Mouse (Mus musculus) skeletal muscle tissue, postnatal 0 days (tissue): ENCODE data around the gene Wdr5. TPM values are rescaled to one million over a fixed set of nuclear protein-coding genes. Genes with fewer than 3 reads are reported as not detected.

Source experiments
- polyA plus RNA-seq: library from polyadenylated mRNA; unstranded; fragments of >200 nt; fragmentation: Nextera tagmentation; extraction: Ambion mirVana; gene quantifications from 2 replicates; pipeline ENCODE4 v1.2.1, GENCODE M21; 2015

Gene Wdr5
- polyA plus RNA-seq: 22.8 and 23.4 TPM in 2 replicates

GRCm38 (mm10) chr2:27514639-27515328 lies at the start of gene Wdr5:
Wdr5 (plus strand) TSS chr2:27515157.

DNA sequence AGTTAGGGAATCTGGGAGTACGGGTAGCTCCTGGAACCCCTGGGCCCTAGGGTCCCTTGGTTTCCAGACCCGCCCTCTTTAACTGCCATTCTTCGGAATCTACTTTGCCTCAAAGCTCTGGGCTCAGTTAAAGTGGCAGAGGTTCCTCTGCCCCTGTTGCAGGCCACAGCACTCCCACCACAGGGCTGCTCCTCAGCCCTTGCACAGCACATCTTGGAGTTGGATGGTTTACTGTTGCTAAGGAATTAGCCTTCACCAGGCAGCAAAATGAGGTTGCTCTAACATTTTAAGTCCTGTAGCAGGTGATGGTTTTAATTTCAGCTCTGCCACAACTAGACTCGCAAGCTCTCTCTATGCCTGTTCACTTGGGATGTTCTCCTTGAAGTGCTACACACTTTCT lies 7.4 kb upstream of the Wdr5 start, which contains the start of gene Brd3:
TSS of gene Brd3 (minus strand) at position 101 of the 400 bp plus-strand sequence.

Other genes with a start within 250 kb of the Wdr5 start
- gene Vav2, start 88.1 kb upstream of the Wdr5 start, polyA plus RNA-seq: 1.9 and 2.0 TPM in 2 replicates
- 2.4 and 3.4 TPM in 2 replicates for gene Brd3os, start 72.8 kb upstream of the Wdr5 start, polyA plus RNA-seq
- 84.3 and 87.4 TPM in 2 replicates for gene Brd3, start 7.5 kb upstream of the Wdr5 start, polyA plus RNA-seq
- gene Rxra, start 161.3 kb downstream of the Wdr5 start, polyA plus RNA-seq: 8.7 and 9.4 TPM in 2 replicates